ENCODE assay signal across 8 mouse cellular contexts in genomic region chr13:73505686-73506467, GRCm38 (mm10). TPM values are rescaled to one million over a fixed set of nuclear protein-coding genes. Genes with fewer than 3 reads are reported as not detected.
DNase-seq lines count a peak whose midpoint lies in the region; ATAC-seq and TF ChIP-seq lines count a peak whose summit lies in the region.

No protein-coding gene starts in this region.

- no peak overlapping the region for H3K4me2 ChIP-seq in kidney, embryonic 15.5 days
- no peak overlapping the region for H3K4me2 ChIP-seq in neural tube, embryonic 11.5 days (ENCODE audit: low read depth)
- H3K4me2 ChIP-seq in stomach, postnatal 0 days (replicated peaks; ENCODE audit: low read depth): no peak overlapping the region

- no peaks in the 10 kb centered on the region for H3K27me3 ChIP-seq in C2C12 (ENCODE audit: control insufficient read depth, insufficient read depth, insufficient read length)
- no peaks in the 10 kb centered on the region for H3K27me3 ChIP-seq in heart, embryonic 10.5 days (ENCODE audit: insufficient read depth, poor library complexity, severe bottlenecking)
- H3K27me3 ChIP-seq in kidney, embryonic 15.5 days: no peaks in the 10 kb centered on the region
- no peaks in the 10 kb centered on the region for H3K27me3 ChIP-seq in liver, adult 2 months (ENCODE audit: control insufficient read depth, insufficient read depth, low read length)
- H3K27me3 ChIP-seq in neural tube, embryonic 11.5 days (ENCODE audit: control insufficient read depth, insufficient read depth, low read length): no peaks in the 10 kb centered on the region
- no peaks in the 10 kb centered on the region for H3K27me3 ChIP-seq in stomach, postnatal 0 days (ENCODE audit: control insufficient read depth, insufficient read depth, low read length)

- H3K27ac ChIP-seq in embryonic fibroblast, embryonic 13.5 days (ENCODE audit: insufficient read depth, low read length): no peak overlapping the region
- no peak overlapping the region for H3K27ac ChIP-seq in heart, embryonic 10.5 days
- H3K27ac ChIP-seq in kidney, embryonic 15.5 days: no peak overlapping the region
- H3K27ac ChIP-seq in liver, adult 2 months (replicated peaks; ENCODE audit: insufficient read depth, low read depth, low read length): no peak overlapping the region
- no peak overlapping the region for H3K27ac ChIP-seq in neural tube, embryonic 11.5 days (ENCODE audit: low read depth, low read length)
- no peak overlapping the region for H3K27ac ChIP-seq in stomach, postnatal 0 days (replicated peaks)

- no peaks in the 10 kb centered on the region for H3K79me2 ChIP-seq in C2C12 (ENCODE audit: control insufficient read depth, insufficient read depth)
- no peaks in the 10 kb centered on the region for H3K79me2 ChIP-seq in liver, adult 2 months (ENCODE audit: control insufficient read depth, insufficient read depth, low read length)

- 0 out of 2 replicates have a peak, but pooled peaks have one; percentile 46 for ATAC-seq in kidney, embryonic 15.5 days (replicated peaks; ENCODE audit: low FRiP score)
- ATAC-seq in neural tube, embryonic 11.5 days (ENCODE audit: insufficient read depth, low FRiP score, low TSS enrichment): no peak
- peak; percentile 69 for ATAC-seq in stomach, postnatal 0 days (ENCODE audit: low FRiP score, low TSS enrichment)

- no peak overlapping the region for H3ac ChIP-seq in C2C12 (ENCODE audit: control insufficient read depth, insufficient read length, low read depth)

- no peak overlapping the region for H3K9ac ChIP-seq in kidney, embryonic 15.5 days
- no peak overlapping the region for H3K9ac ChIP-seq in liver, adult 2 months (ENCODE audit: low read depth, low read length)
- H3K9ac ChIP-seq in neural tube, embryonic 11.5 days (ENCODE audit: low read length): no peak overlapping the region
- H3K9ac ChIP-seq in stomach, postnatal 0 days (ENCODE audit: low read length): no peak overlapping the region

- TF ChIP-seq EP300 in stomach, postnatal 0 days (optimal IDR thresholded peaks at IDR 0.05): no peak

- WGBS in heart, embryonic 10.5 days: 66% methylated on average over 7 of the region's 7 CpGs
- WGBS in kidney, embryonic 15.5 days: 62% methylated on average over 7 of the region's 7 CpGs
- WGBS in liver, adult 2 months: 47% methylated on average over 7 of the region's 7 CpGs
- 66% methylated on average over 7 of the region's 7 CpGs for WGBS in neural tube, embryonic 11.5 days
- WGBS in stomach, postnatal 0 days: 64% methylated on average over 7 of the region's 7 CpGs

- H3K9me3 ChIP-seq in heart, embryonic 10.5 days: no peaks in the 10 kb centered on the region
- H3K9me3 ChIP-seq in kidney, embryonic 15.5 days (replicated peaks): no peaks in the 10 kb centered on the region
- H3K9me3 ChIP-seq in neural tube, embryonic 11.5 days (ENCODE audit: control insufficient read depth, low read length): no peaks in the 10 kb centered on the region
- no peaks in the 10 kb centered on the region for H3K9me3 ChIP-seq in stomach, postnatal 0 days (ENCODE audit: control insufficient read depth, low read length)

- peaks cover 35% of the 10 kb centered on the region for H3K36me3 ChIP-seq in C2C12 (ENCODE audit: control insufficient read depth, insufficient read depth)
- H3K36me3 ChIP-seq in heart, embryonic 10.5 days: peaks cover 49% of the 10 kb centered on the region
- H3K36me3 ChIP-seq in kidney, embryonic 15.5 days: peaks cover 66% of the 10 kb centered on the region
- H3K36me3 ChIP-seq in liver, adult 2 months (ENCODE audit: control insufficient read depth, insufficient read depth, low read length): no peaks in the 10 kb centered on the region
- H3K36me3 ChIP-seq in neural tube, embryonic 11.5 days (ENCODE audit: control insufficient read depth, insufficient read depth, low read length): peaks cover 2% of the 10 kb centered on the region
- H3K36me3 ChIP-seq in stomach, postnatal 0 days (ENCODE audit: control insufficient read depth, insufficient read depth, low read length): no peaks in the 10 kb centered on the region

- 0 out of 2 replicates have a peak, but pooled peaks cover 2% of the 10 kb centered on the region for H3K4me1 ChIP-seq in embryonic fibroblast, embryonic 13.5 days (ENCODE audit: control insufficient read depth, insufficient read depth, low read length)
- no peaks in the 10 kb centered on the region for H3K4me1 ChIP-seq in heart, embryonic 10.5 days
- H3K4me1 ChIP-seq in kidney, embryonic 15.5 days: no peaks in the 10 kb centered on the region
- 0 out of 2 replicates have a peak, but pooled peaks cover 2% of the 10 kb centered on the region for H3K4me1 ChIP-seq in liver, adult 2 months (ENCODE audit: control insufficient read depth, insufficient read depth, low read length)
- no peaks in the 10 kb centered on the region for H3K4me1 ChIP-seq in neural tube, embryonic 11.5 days (ENCODE audit: control insufficient read depth, insufficient read depth, low read length)
- H3K4me1 ChIP-seq in stomach, postnatal 0 days (replicated peaks; ENCODE audit: control insufficient read depth, insufficient read depth): no peaks in the 10 kb centered on the region

- TF ChIP-seq CTCF in C2C12 (IDR thresholded peaks at IDR 0.05; ENCODE audit: control insufficient read depth, insufficient read depth, insufficient read length): peak; percentile 65
- peak; percentile 70 for TF ChIP-seq CTCF in embryonic fibroblast, embryonic 13.5 days (IDR thresholded peaks at IDR 0.05; ENCODE audit: borderline replicate concordance, insufficient read depth, low read length)
- TF ChIP-seq CTCF in liver, adult 2 months (IDR thresholded peaks at IDR 0.05; ENCODE audit: low read depth, low read length): peak; percentile 84
- TF ChIP-seq CTCF in stomach, postnatal 0 days (IDR thresholded peaks at IDR 0.05; ENCODE audit: low read depth): peak; percentile 94

- H3K4me3 ChIP-seq in C2C12 (ENCODE audit: insufficient read depth, poor library complexity, severe bottlenecking): no peak overlapping the region
- no peak overlapping the region for H3K4me3 ChIP-seq in embryonic fibroblast, embryonic 13.5 days (ENCODE audit: insufficient read depth, low read length)
- no peak overlapping the region for H3K4me3 ChIP-seq in heart, embryonic 10.5 days
- no peak overlapping the region for H3K4me3 ChIP-seq in kidney, embryonic 15.5 days (replicated peaks)
- H3K4me3 ChIP-seq in liver, adult 2 months (ENCODE audit: insufficient read depth, low read depth, low read length): no peak overlapping the region
- H3K4me3 ChIP-seq in neural tube, embryonic 11.5 days (ENCODE audit: low read depth, low read length): no peak overlapping the region
- no peak overlapping the region for H3K4me3 ChIP-seq in stomach, postnatal 0 days (ENCODE audit: low read depth, low read length)

- peak; percentile 55 to 74 for DNase-seq in adrenal gland, postnatal 4 days (ENCODE audit: low spot score in 2 of 2)
- DNase-seq in heart, embryonic 10.5 days (ENCODE audit: low spot score): peak; percentile 89
- DNase-seq in liver, adult 2 months (ENCODE audit: extremely low read depth, low read depth, low spot score): peak; percentile 50
- DNase-seq in neural tube, embryonic 11.5 days (ENCODE audit: low spot score): peak; percentile 78
- peak; percentile 80 for DNase-seq in stomach, postnatal 0 days (ENCODE audit: low spot score)

- no peaks in the 10 kb centered on the region for H3K79me3 ChIP-seq in C2C12 (ENCODE audit: low read depth)

- TF ChIP-seq POLR2A in embryonic fibroblast, embryonic 13.5 days (IDR thresholded peaks at IDR 0.05; ENCODE audit: low read depth, low read length): no peak
- TF ChIP-seq POLR2A in liver, adult 2 months (IDR thresholded peaks at IDR 0.05; ENCODE audit: extremely low read depth, insufficient read depth, low read length): no peak

TF ChIP-seq in C2C12, 6 proteins besides CTCF, POLR2A, EP300 and RAD21:
- TF ChIP-seq CEBPB (IDR thresholded peaks at IDR 0.05; ENCODE audit: low read depth) (no peak), FOSL1 (IDR thresholded peaks at IDR 0.05; ENCODE audit: insufficient read depth, low read length, poor library complexity, severe bottlenecking) (no peak), MYOD1 (IDR thresholded peaks at IDR 0.05; ENCODE audit: control insufficient read depth, insufficient read length, low read depth) (no peak), MYOG (IDR thresholded peaks at IDR 0.05; ENCODE audit: control insufficient read depth, extremely low read depth, insufficient read length) (no peak), MAX (IDR thresholded peaks at IDR 0.05) (no peak), USF1 (IDR thresholded peaks at IDR 0.05; ENCODE audit: low read depth) (no peak)

RNA-seq across cellular contexts. Expression of gene Slc6a3, which starts 30.7 kb away (rescaled TPM):
- not detected for polyA plus RNA-seq in C2C12 (2012; fragmentation: generic; extraction: Trizol)
- total RNA-seq in adrenal gland, postnatal 4 days (2021): not detected
- polyA plus RNA-seq in embryonic fibroblast, embryonic 13.5 days (2011; ENCODE audit: insufficient read length, low read depth, missing spikeins): not detected in 2 replicates
- 0.07 and 0.11 TPM in 2 replicates for polyA plus RNA-seq in heart, embryonic 10.5 days (2016; fragmentation: Nextera tagmentation; extraction: Ambion mirVana)
- polyA plus RNA-seq in kidney, embryonic 15.5 days (2015; fragmentation: Nextera tagmentation; extraction: Ambion mirVana): 0.10 TPM in 1 of 2 replicates, not detected in the other
- not detected in 2 replicates for total RNA-seq in liver, adult 2 months (2014; rRNA removed)
- not detected in 2 replicates for polyA plus RNA-seq in liver, adult 2 months (2012; rRNA removed)
- polyA plus RNA-seq in neural tube, embryonic 11.5 days (2014; fragmentation: Nextera tagmentation; extraction: Ambion mirVana): 0.20 TPM in 1 of 2 replicates, not detected in the other
- 0.05 TPM in 1 of 2 replicates, not detected in the other for polyA plus RNA-seq in stomach, postnatal 0 days (2015; fragmentation: Nextera tagmentation; extraction: Ambion mirVana)

RNA-seq across cellular contexts. Expression of gene Lpcat1, which starts 38.9 kb away (rescaled TPM):
- 22.5 TPM for polyA plus RNA-seq in C2C12 (2012; fragmentation: generic; extraction: Trizol)
- 10 to 100 TPM; 34.8 to 35.5 TPM for total RNA-seq in adrenal gland, postnatal 4 days (2021)
- polyA plus RNA-seq in embryonic fibroblast, embryonic 13.5 days (2011; ENCODE audit: insufficient read length, low read depth, missing spikeins): 20.1 and 21.5 TPM in 2 replicates
- 31.9 and 39.6 TPM in 2 replicates for polyA plus RNA-seq in heart, embryonic 10.5 days (2016; fragmentation: Nextera tagmentation; extraction: Ambion mirVana)
- 36.1 and 36.4 TPM in 2 replicates for polyA plus RNA-seq in kidney, embryonic 15.5 days (2015; fragmentation: Nextera tagmentation; extraction: Ambion mirVana)
- total RNA-seq in liver, adult 2 months (2014; rRNA removed): 2.8 and 2.9 TPM in 2 replicates
- polyA plus RNA-seq in liver, adult 2 months (2012; rRNA removed): 2.2 and 2.5 TPM in 2 replicates
- 46.0 and 49.8 TPM in 2 replicates for polyA plus RNA-seq in neural tube, embryonic 11.5 days (2014; fragmentation: Nextera tagmentation; extraction: Ambion mirVana)
- 8.5 and 8.6 TPM in 2 replicates for polyA plus RNA-seq in stomach, postnatal 0 days (2015; fragmentation: Nextera tagmentation; extraction: Ambion mirVana)
